Mouse (Mus musculus) kidney, adult 2 months (tissue): ENCODE measurements around the gene Hcrt.

ENCODE experiments used
- CTCF ChIP-seq: fragments of 200-500 bp; conservative IDR thresholded peaks from 2 replicates; pipeline ENCODE4 v1.5.1; 2011; ENCODE audit warnings: low read depth, mild to moderate bottlenecking, control low read depth, low read length, moderate library complexity, mixed read lengths; ENCODE audit not compliant: insufficient read depth, insufficient read length
- POLR2A ChIP-seq: fragments of 200-500 bp; IDR thresholded peaks from one replicate; pipeline ENCODE4 v1.6.1; 2011; ENCODE audit warnings: low read depth, low read length, control low read depth

DNA sequence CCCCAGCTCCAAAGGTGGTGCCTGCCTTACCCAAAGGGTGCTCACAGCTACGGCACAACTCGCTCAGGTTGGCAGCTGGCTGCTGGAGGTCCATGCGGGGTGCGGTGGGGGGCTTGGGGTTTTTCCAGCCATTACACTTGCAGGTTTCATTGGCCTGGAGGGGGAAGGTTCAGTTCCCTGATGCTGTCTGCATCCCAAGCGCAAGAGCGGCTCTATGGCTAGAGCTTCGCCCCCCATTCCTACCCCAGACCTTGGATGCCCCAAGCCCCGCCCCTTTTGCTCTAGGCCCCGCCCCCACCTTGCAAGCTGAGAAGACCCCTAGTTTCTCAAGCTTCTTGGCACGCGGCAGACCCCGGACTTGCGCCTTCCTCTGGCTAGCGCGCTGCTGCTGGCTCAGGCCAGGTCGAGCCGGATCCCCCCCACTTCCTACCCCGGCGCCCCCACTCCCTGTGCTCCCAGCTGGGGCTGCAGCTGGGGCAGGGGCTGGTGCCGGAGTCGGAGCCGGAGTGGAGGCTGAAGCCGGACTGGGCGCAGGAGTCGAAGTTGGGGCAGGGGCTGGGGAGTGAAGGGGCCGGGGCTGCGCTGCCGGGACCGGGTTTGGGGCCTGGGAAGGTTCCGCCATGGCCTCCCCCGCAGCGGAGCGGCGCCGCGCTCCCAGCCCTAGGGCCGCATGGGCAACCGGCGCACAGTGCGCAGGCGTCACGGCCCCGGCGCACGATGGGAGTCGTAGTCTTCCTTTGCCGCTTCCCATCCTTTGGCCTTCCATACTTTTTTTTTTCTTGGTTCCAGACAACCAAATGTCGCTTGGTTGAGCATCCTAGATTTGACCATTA, 50.7 kb downstream of the Hcrt start, which contains the start of gene Kat2a:
- TF ChIP-seq POLR2A (no peak), CTCF (no peak)
